Mouse (Mus musculus) kidney, adult 2 months (tissue): ENCODE measurements around the gene Lhfpl2.

Source experiments
- CTCF ChIP-seq: fragments of 200-500 bp; conservative IDR thresholded peaks from 2 replicates; pipeline ENCODE4 v1.5.1; 2011; ENCODE audit warnings: low read depth, mild to moderate bottlenecking, control low read depth, low read length, moderate library complexity, mixed read lengths; ENCODE audit not compliant: insufficient read depth, insufficient read length
- POLR2A ChIP-seq: fragments of 200-500 bp; IDR thresholded peaks from one replicate; pipeline ENCODE4 v1.6.1; 2011; ENCODE audit warnings: low read depth, low read length, control low read depth

DNA sequence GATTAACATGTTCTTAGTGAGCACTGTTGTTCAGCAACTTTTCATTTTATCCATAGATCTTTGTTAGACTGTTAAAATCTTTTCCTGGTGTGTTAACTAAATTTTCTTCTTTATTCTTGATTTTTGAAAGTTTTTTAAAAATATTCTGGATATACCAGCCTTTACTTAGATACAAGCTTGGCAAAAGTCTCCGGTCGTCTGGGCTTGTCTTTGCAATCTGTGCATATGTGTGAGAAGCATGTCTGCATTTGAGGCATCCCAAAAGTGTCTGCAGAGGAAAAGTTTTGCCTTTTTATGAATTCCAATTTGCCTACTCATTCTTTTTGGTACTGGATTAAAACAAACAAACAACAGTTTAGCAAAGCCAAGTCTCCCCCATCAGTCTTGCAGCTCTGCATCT lies 154.6 kb downstream of the Lhfpl2 start:
- TF ChIP-seq CTCF (no peak), POLR2A (no peak)
